Mouse (Mus musculus) kidney, postnatal 14 days (tissue): Measurements from ENCODE around the gene Spdye4a.
"Not testable (repeated sequence)": the region's sequence is repeated elsewhere in the genome, so short reads cannot be mapped to it uniquely, and the experiment has no call there.

Source experiments
- DNase-seq: peaks from one replicate; pipeline ENCODE4 v3.0.0; 2022; ENCODE audit warnings: mixed read lengths

Spdye4a gene

GRCm38 (mm10) chr5:143222287-143222686 is 4.4 kb downstream of the Spdye4a start:
- no peak for DNase-seq

GRCm38 (mm10) chr5:143220996-143221395 is 5.7 kb downstream of the Spdye4a start:
- no peak for DNase-seq

- DNase-seq = no peak
Measured at GRCm38 (mm10) chr5:143213832-143214231, 12.9 kb downstream of the Spdye4a start.

GRCm38 (mm10) chr5:143205015-143205414 is 21.7 kb downstream of the Spdye4a start:
- no peak for DNase-seq

GRCm38 (mm10) chr5:143196506-143196905 is 30.2 kb downstream of the Spdye4a start:
- no peak for DNase-seq

- no peak for DNase-seq
Measured at GRCm38 (mm10) chr5:143195166-143195565, 31.5 kb downstream of the Spdye4a start.

GRCm38 (mm10) chr5:143194747-143195146 is 31.9 kb downstream of the Spdye4a start:
- DNase-seq = not testable (repeated sequence)

- DNase-seq = no peak
Measured at GRCm38 (mm10) chr5:143192806-143193205, 33.9 kb downstream of the Spdye4a start.

GRCm38 (mm10) chr5:143188014-143188413 is 38.7 kb downstream of the Spdye4a start:
- DNase-seq = not testable (repeated sequence)

- DNase-seq = peak; percentile 96
Measured at GRCm38 (mm10) chr5:143180255-143181076, 46.2 kb downstream of the Spdye4a start, which contains the start of the genes Rbak and Spdye4b. TSS of gene Rbak (minus strand) at chr5:143180775. TSS of gene Spdye4b (plus strand) at chr5:143181017.

- no peak for DNase-seq
Measured at GRCm38 (mm10) chr5:143179179-143179578, 47.5 kb downstream of the Spdye4a start.

GRCm38 (mm10) chr5:143177541-143178200 is 49.0 kb downstream of the Spdye4a start:
- DNase-seq = no peak

GRCm38 (mm10) chr5:143175970-143176369 is 50.7 kb downstream of the Spdye4a start:
- DNase-seq = no peak
